Mouse (Mus musculus): ENCODE results near the gene Med24. TPM values are rescaled to one million over a fixed set of nuclear protein-coding genes. Genes with fewer than 3 reads are reported as not detected.
A peak's percentile ranks its signal among the peaks of the same experiment; 100 is the strongest.

The Med24 gene
- polyA plus RNA-seq, 1 experiment = 33.1 TPM

- Histone ChIP-seq H3K36me3 (ENCODE audit: control insufficient read depth, insufficient read depth) (peaks cover 73% of the 10 kb centered on the region), H3K79me2 (ENCODE audit: control insufficient read depth, insufficient read depth) (no peaks in the 10 kb centered on the region), H3ac (ENCODE audit: control insufficient read depth, insufficient read length, low read depth) (no peak overlapping the region), H3K4me3 (ENCODE audit: insufficient read depth, poor library complexity, severe bottlenecking) (no peak overlapping the region), H3K79me3 (ENCODE audit: low read depth) (no peaks in the 10 kb centered on the region), H3K27me3 (ENCODE audit: control insufficient read depth, insufficient read depth, insufficient read length) (no peaks in the 10 kb centered on the region)
- TF ChIP-seq FOSL1 (IDR thresholded peaks at IDR 0.05; ENCODE audit: insufficient read depth, low read length, poor library complexity, severe bottlenecking) (no peak), MYOD1 (IDR thresholded peaks at IDR 0.05; ENCODE audit: control insufficient read depth, insufficient read length, low read depth) (no peak), CEBPB (IDR thresholded peaks at IDR 0.05; ENCODE audit: low read depth) (no peak), MYOG (IDR thresholded peaks at IDR 0.05; ENCODE audit: control insufficient read depth, extremely low read depth, insufficient read length) (no peak), CTCF (IDR thresholded peaks at IDR 0.05; ENCODE audit: control insufficient read depth, insufficient read depth, insufficient read length) (no peak), MAX (IDR thresholded peaks at IDR 0.05) (no peak), USF1 (IDR thresholded peaks at IDR 0.05; ENCODE audit: low read depth) (no peak)
Observed at GRCm38 (mm10) chr11:98693746-98694145, 35.5 kb downstream of the Med24 start.

- Histone ChIP-seq H3K4me3 (ENCODE audit: insufficient read depth, poor library complexity, severe bottlenecking) (no peak overlapping the region), H3K36me3 (ENCODE audit: control insufficient read depth, insufficient read depth) (peaks cover 77% of the 10 kb centered on the region), H3K79me2 (ENCODE audit: control insufficient read depth, insufficient read depth) (peaks cover 3% of the 10 kb centered on the region), H3K79me3 (ENCODE audit: low read depth) (no peaks in the 10 kb centered on the region), H3ac (ENCODE audit: control insufficient read depth, insufficient read length, low read depth) (no peak overlapping the region), H3K27me3 (ENCODE audit: control insufficient read depth, insufficient read depth, insufficient read length) (no peaks in the 10 kb centered on the region)
- no peak for TF ChIP-seq USF1 (IDR thresholded peaks at IDR 0.05; ENCODE audit: low read depth)
Observed at GRCm38 (mm10) chr11:98693201-98693600, 36.0 kb downstream of the Med24 start.

- Histone ChIP-seq H3K36me3 (ENCODE audit: control insufficient read depth, insufficient read depth) (peaks cover 84% of the 10 kb centered on the region), H3ac (ENCODE audit: control insufficient read depth, insufficient read length, low read depth) (no peak overlapping the region), H3K4me3 (ENCODE audit: insufficient read depth, poor library complexity, severe bottlenecking) (no peak overlapping the region), H3K79me3 (ENCODE audit: low read depth) (peaks cover 35% of the 10 kb centered on the region), H3K79me2 (ENCODE audit: control insufficient read depth, insufficient read depth) (peaks cover 52% of the 10 kb centered on the region), H3K27me3 (ENCODE audit: control insufficient read depth, insufficient read depth, insufficient read length) (no peaks in the 10 kb centered on the region)
- TF ChIP-seq MAX (IDR thresholded peaks at IDR 0.05) = no peak
- no peak for TF ChIP-seq FOSL1 (IDR thresholded peaks at IDR 0.05; ENCODE audit: insufficient read depth, low read length, poor library complexity, severe bottlenecking)
- no peak for TF ChIP-seq MYOG (IDR thresholded peaks at IDR 0.05; ENCODE audit: control insufficient read depth, extremely low read depth, insufficient read length)
- TF ChIP-seq CEBPB (IDR thresholded peaks at IDR 0.05; ENCODE audit: low read depth) = no peak
- no peak for TF ChIP-seq MYOD1 (IDR thresholded peaks at IDR 0.05; ENCODE audit: control insufficient read depth, insufficient read length, low read depth)
- TF ChIP-seq CTCF (IDR thresholded peaks at IDR 0.05; ENCODE audit: control insufficient read depth, insufficient read depth, insufficient read length) = no peak
Observed at GRCm38 (mm10) chr11:98688009-98688408, 41.2 kb downstream of the Med24 start.

- no peak for TF ChIP-seq MAX (IDR thresholded peaks at IDR 0.05)
- no peak for TF ChIP-seq CEBPB (IDR thresholded peaks at IDR 0.05; ENCODE audit: low read depth)
- no peak for TF ChIP-seq MYOG (IDR thresholded peaks at IDR 0.05; ENCODE audit: control insufficient read depth, extremely low read depth, insufficient read length)
- no peak for TF ChIP-seq MYOD1 (IDR thresholded peaks at IDR 0.05; ENCODE audit: control insufficient read depth, insufficient read length, low read depth)
- no peak for TF ChIP-seq USF1 (IDR thresholded peaks at IDR 0.05; ENCODE audit: low read depth)
- no peak for TF ChIP-seq CTCF (IDR thresholded peaks at IDR 0.05; ENCODE audit: control insufficient read depth, insufficient read depth, insufficient read length)
- TF ChIP-seq FOSL1 (IDR thresholded peaks at IDR 0.05; ENCODE audit: insufficient read depth, low read length, poor library complexity, severe bottlenecking) = no peak
- no peaks in the 10 kb centered on the region for H3K27me3 ChIP-seq (ENCODE audit: control insufficient read depth, insufficient read depth, insufficient read length)
- peaks cover 59% of the 10 kb centered on the region for H3K79me2 ChIP-seq (ENCODE audit: control insufficient read depth, insufficient read depth)
- peaks cover 40% of the 10 kb centered on the region for H3K79me3 ChIP-seq (ENCODE audit: low read depth)
- H3K36me3 ChIP-seq (ENCODE audit: control insufficient read depth, insufficient read depth) = peaks cover 74% of the 10 kb centered on the region
- H3K4me3 ChIP-seq (ENCODE audit: insufficient read depth, poor library complexity, severe bottlenecking) = no peak overlapping the region
- no peak overlapping the region for H3ac ChIP-seq (ENCODE audit: control insufficient read depth, insufficient read length, low read depth)
Observed at GRCm38 (mm10) chr11:98686976-98687375, 42.3 kb downstream of the Med24 start.

GRCm38 (mm10) chr11:98685642-98686041 is 43.6 kb downstream of the Med24 start:
- Histone ChIP-seq H3ac (ENCODE audit: control insufficient read depth, insufficient read length, low read depth) (no peak overlapping the region), H3K79me2 (ENCODE audit: control insufficient read depth, insufficient read depth) (peaks cover 59% of the 10 kb centered on the region), H3K4me3 (ENCODE audit: insufficient read depth, poor library complexity, severe bottlenecking) (no peak overlapping the region), H3K79me3 (ENCODE audit: low read depth) (peaks cover 40% of the 10 kb centered on the region), H3K36me3 (ENCODE audit: control insufficient read depth, insufficient read depth) (peaks cover 61% of the 10 kb centered on the region), H3K27me3 (ENCODE audit: control insufficient read depth, insufficient read depth, insufficient read length) (no peaks in the 10 kb centered on the region)
- no peak for TF ChIP-seq CEBPB (IDR thresholded peaks at IDR 0.05; ENCODE audit: low read depth)
- TF ChIP-seq MAX (IDR thresholded peaks at IDR 0.05) = no peak
- TF ChIP-seq CTCF (IDR thresholded peaks at IDR 0.05; ENCODE audit: control insufficient read depth, insufficient read depth, insufficient read length) = no peak
- no peak for TF ChIP-seq MYOG (IDR thresholded peaks at IDR 0.05; ENCODE audit: control insufficient read depth, extremely low read depth, insufficient read length)
- no peak for TF ChIP-seq USF1 (IDR thresholded peaks at IDR 0.05; ENCODE audit: low read depth)
- no peak for TF ChIP-seq FOSL1 (IDR thresholded peaks at IDR 0.05; ENCODE audit: insufficient read depth, low read length, poor library complexity, severe bottlenecking)
- TF ChIP-seq MYOD1 (IDR thresholded peaks at IDR 0.05; ENCODE audit: control insufficient read depth, insufficient read length, low read depth) = no peak

- H3K79me2 ChIP-seq (ENCODE audit: control insufficient read depth, insufficient read depth) = peaks cover 52% of the 10 kb centered on the region
- TF ChIP-seq CEBPB (IDR thresholded peaks at IDR 0.05; ENCODE audit: low read depth) = no peak
- no peak for TF ChIP-seq FOSL1 (IDR thresholded peaks at IDR 0.05; ENCODE audit: insufficient read depth, low read length, poor library complexity, severe bottlenecking)
- no peak for TF ChIP-seq MYOG (IDR thresholded peaks at IDR 0.05; ENCODE audit: control insufficient read depth, extremely low read depth, insufficient read length)
- TF ChIP-seq MAX (IDR thresholded peaks at IDR 0.05) = no peak
- no peak for TF ChIP-seq MYOD1 (IDR thresholded peaks at IDR 0.05; ENCODE audit: control insufficient read depth, insufficient read length, low read depth)
- no peak for TF ChIP-seq CTCF (IDR thresholded peaks at IDR 0.05; ENCODE audit: control insufficient read depth, insufficient read depth, insufficient read length)
- TF ChIP-seq USF1 (IDR thresholded peaks at IDR 0.05; ENCODE audit: low read depth) = no peak
- H3K4me3 ChIP-seq (ENCODE audit: insufficient read depth, poor library complexity, severe bottlenecking) = peak overlapping the region; percentile 100
- peaks cover 40% of the 10 kb centered on the region for H3K79me3 ChIP-seq (ENCODE audit: low read depth)
- H3ac ChIP-seq (ENCODE audit: control insufficient read depth, insufficient read length, low read depth) = peak overlapping the region; percentile 98
- peaks cover 38% of the 10 kb centered on the region for H3K36me3 ChIP-seq (ENCODE audit: control insufficient read depth, insufficient read depth)
- H3K27me3 ChIP-seq (ENCODE audit: control insufficient read depth, insufficient read depth, insufficient read length) = no peaks in the 10 kb centered on the region
Observed at GRCm38 (mm10) chr11:98682811-98683210, 46.4 kb downstream of the Med24 start.

All from C2C12 (cell line).